Mouse (Mus musculus): ENCODE results near the gene Spats1. TPM values are rescaled to one million over a fixed set of nuclear protein-coding genes. Genes with fewer than 3 reads are reported as not detected.

Gene Spats1
- polyA plus RNA-seq (2021; fragmentation: Nextera tagmentation), result 5.1 and 6.3 TPM in 2 replicates
- long read RNA-seq, experiment 1, partial matches to known transcripts, result 1 of 5 reads
- long read RNA-seq, experiment 1, other reads (novel, unspliced or antisense), result 4 of 5 reads
- long read RNA-seq, experiment 2, partial matches to known transcripts, result 1 of 10 reads
- long read RNA-seq, experiment 2, other reads (novel, unspliced or antisense), result 4 of 10 reads

GRCm38 (mm10) chr17:45474669-45475465 lies at the start of gene Spats1:
TSS of gene Spats1 (minus strand) at chr17:45475415.

GRCm38 (mm10) chr17:45523263-45523662 lies 48.0 kb upstream of the Spats1 start, which contains the start of gene Tcte1:
TSS of gene Tcte1 (plus strand) at chr17:45523434.

GRCm38 (mm10) chr17:45506700-45507189 lies 31.5 kb upstream of the Spats1 start, which contains the start of gene Aars2:
TSS of gene Aars2 (plus strand) at chr17:45506841.

GRCm38 (mm10) chr17:45433419-45434261 lies 41.6 kb downstream of the Spats1 start, which contains the start of gene Cdc5l:
TSS of gene Cdc5l (minus strand) at chr17:45433737.

Other genes with a start within 250 kb of the Spats1 start
- gene Cdc5l, start 41.7 kb downstream of the Spats1 start, polyA plus RNA-seq (2021; fragmentation: Nextera tagmentation), result 18.6 and 19.0 TPM in 2 replicates
- 12.8 and 12.9 TPM in 2 replicates for gene Aars2, start 31.4 kb upstream of the Spats1 start, polyA plus RNA-seq (2021; fragmentation: Nextera tagmentation)
- gene Tcte1, start 48.0 kb upstream of the Spats1 start, polyA plus RNA-seq (2021; fragmentation: Nextera tagmentation), result 9.9 and 10.8 TPM in 2 replicates
- 18.5 and 20.3 TPM in 2 replicates for gene Tmem151b, start 74.3 kb upstream of the Spats1 start, polyA plus RNA-seq (2021; fragmentation: Nextera tagmentation)
- gene Nfkbie, start 80.3 kb upstream of the Spats1 start, polyA plus RNA-seq (2021; fragmentation: Nextera tagmentation), result 1.6 and 1.8 TPM in 2 replicates
- 83.8 and 87.7 TPM in 2 replicates for gene Slc35b2, start 88.5 kb upstream of the Spats1 start, polyA plus RNA-seq (2021; fragmentation: Nextera tagmentation)
- 3,458 and 3,875 TPM in 2 replicates for gene Hsp90ab1, start 97.9 kb upstream of the Spats1 start, polyA plus RNA-seq (2021; fragmentation: Nextera tagmentation)
- 26.0 and 26.3 TPM in 2 replicates for gene Slc29a1, start 124.2 kb upstream of the Spats1 start, polyA plus RNA-seq (2021; fragmentation: Nextera tagmentation)
- gene Mymx, start 126.7 kb upstream of the Spats1 start, polyA plus RNA-seq (2021; fragmentation: Nextera tagmentation), result not detected in 2 replicates
- gene Capn11, start 183.9 kb upstream of the Spats1 start, polyA plus RNA-seq (2021; fragmentation: Nextera tagmentation), result 0.05 TPM in 1 of 2 replicates, not detected in the other
- 155 TPM in 2 replicates for gene Mrpl14, start 210.9 kb upstream of the Spats1 start, polyA plus RNA-seq (2021; fragmentation: Nextera tagmentation)
- gene Tmem63b, start 211.5 kb upstream of the Spats1 start, polyA plus RNA-seq (2021; fragmentation: Nextera tagmentation), result 61.9 and 72.1 TPM in 2 replicates